Mouse (Mus musculus) splenic B cell, adult 2 months (primary cell): Measurements from ENCODE around the gene F10.
"Not testable (repeated sequence)": the region's sequence is repeated elsewhere in the genome, so short reads cannot be mapped to it uniquely, and the experiment has no call there.

Experiments
- DNase-seq: peaks from one replicate; pipeline ENCODE4 v3.0.0-alpha.2; 2011; ENCODE audit warnings: low read depth, low spot score
- H3K27me3 ChIP-seq: 2 replicates; pipeline ENCODE4 v1.6.1; 2012; ENCODE audit warnings: mild to moderate bottlenecking, low read length, moderate library complexity, mixed read lengths; ENCODE audit not compliant: control insufficient read depth, poor library complexity, insufficient read depth, severe bottlenecking
- H3K36me3 ChIP-seq: 2 replicates; pipeline ENCODE4 v1.6.1; 2012; ENCODE audit warnings: mild to moderate bottlenecking, low read length, moderate library complexity, mixed read lengths; ENCODE audit not compliant: control insufficient read depth, poor library complexity, insufficient read depth, severe bottlenecking

The F10 gene

DNA sequence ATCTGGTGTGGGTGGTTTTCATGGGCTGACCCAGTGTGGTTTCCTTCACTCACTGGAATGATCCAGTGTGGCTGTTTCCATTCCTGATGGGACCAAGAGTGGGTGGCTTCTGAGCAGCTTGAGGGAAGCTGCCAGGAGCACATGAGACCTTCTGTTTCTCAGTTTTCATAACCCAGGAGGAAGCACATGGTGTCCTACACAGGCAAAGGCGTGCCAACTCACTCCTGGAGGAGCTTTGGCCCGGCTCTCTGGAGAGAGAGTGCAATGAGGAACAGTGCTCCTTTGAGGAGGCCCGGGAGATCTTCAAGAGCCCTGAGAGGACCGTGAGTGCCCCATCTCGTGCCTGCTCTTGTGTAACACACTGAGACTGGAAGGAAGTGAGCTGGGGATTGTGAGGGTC lies 8.6 kb upstream of the F10 start:
- no peaks in the 10 kb centered on the region for H3K36me3 ChIP-seq
- no peaks in the 10 kb centered on the region for H3K27me3 ChIP-seq
- DNase-seq: no peak

DNA sequence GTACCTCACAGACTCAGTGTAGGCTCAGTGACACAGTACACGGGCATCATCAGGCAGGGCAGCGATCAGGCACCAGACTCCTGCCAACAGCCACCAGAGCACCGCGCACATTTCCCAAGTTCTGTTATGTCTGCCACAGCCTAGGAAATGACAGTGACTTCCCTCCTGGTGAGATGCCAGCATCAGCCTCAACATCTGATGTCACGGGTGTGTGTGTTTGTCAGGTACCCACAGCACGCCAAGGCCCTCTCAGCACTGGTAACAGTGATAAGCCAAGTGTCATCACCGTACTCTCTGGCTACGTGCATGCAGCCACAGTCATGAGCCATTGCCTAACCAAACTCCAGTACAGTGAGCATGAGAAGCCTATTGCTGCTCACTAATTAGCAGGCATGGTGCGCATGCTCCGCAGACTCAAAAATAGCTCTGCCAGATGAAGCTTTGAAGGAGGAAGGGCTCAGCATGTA lies 729 bp upstream of the F10 start:
- DNase-seq: no peak
- no peaks in the 10 kb centered on the region for H3K27me3 ChIP-seq
- no peaks in the 10 kb centered on the region for H3K36me3 ChIP-seq

GRCm38 (mm10) chr8:13037569-13037968 lies 461 bp downstream of the F10 start:
- no peak for DNase-seq
- Histone ChIP-seq H3K36me3 (no peaks in the 10 kb centered on the region), H3K27me3 (no peaks in the 10 kb centered on the region)

DNA sequence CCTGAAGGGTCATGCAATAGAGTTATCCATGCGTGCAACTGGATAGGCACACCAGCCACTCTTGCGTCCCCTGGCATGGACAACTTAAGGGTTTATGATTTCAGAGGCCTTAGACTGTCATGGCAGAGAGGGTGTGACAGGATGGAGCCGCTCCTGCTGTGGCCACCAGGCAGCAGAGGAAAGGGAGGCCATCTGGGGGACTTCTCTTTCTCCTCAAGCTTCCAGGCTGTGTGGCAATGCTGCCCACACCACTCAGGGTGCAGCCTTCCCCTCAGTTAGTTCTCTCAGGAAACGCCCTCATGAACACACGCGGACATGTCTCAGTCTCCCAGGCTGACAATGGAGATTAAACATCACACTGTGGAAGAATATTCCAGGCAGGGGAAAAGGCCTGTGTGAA lies 1.9 kb downstream of the F10 start:
- Histone ChIP-seq H3K36me3 (no peaks in the 10 kb centered on the region), H3K27me3 (no peaks in the 10 kb centered on the region)
- DNase-seq: no peak

DNA sequence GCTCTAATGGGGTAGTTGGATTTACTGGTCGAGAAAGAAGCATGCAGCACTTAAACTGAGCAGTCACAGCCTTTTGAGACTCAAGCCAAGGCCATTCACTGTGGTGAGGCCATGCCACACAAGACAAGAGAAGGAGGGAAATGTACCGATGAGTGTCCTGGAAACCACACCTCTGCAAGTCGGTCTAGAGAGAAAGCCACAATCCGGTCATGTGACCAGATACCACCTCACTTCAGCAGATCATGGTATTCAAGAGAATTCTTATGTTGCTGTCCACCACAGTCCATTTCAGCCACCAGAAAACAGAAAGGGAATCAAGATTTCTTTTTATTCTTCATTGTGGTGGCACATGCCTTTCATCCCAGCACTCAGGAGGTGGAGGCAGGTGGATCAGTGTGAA lies 4.4 kb downstream of the F10 start:
- DNase-seq: no peak

GRCm38 (mm10) chr8:13047652-13048051 lies 10.5 kb downstream of the F10 start:
- H3K27me3 ChIP-seq: no peaks in the 10 kb centered on the region

More for the DNA sequence above, 4.4 kb downstream of the F10 start:
- Histone ChIP-seq H3K27me3 (no peaks in the 10 kb centered on the region), H3K36me3 (no peaks in the 10 kb centered on the region)

DNA sequence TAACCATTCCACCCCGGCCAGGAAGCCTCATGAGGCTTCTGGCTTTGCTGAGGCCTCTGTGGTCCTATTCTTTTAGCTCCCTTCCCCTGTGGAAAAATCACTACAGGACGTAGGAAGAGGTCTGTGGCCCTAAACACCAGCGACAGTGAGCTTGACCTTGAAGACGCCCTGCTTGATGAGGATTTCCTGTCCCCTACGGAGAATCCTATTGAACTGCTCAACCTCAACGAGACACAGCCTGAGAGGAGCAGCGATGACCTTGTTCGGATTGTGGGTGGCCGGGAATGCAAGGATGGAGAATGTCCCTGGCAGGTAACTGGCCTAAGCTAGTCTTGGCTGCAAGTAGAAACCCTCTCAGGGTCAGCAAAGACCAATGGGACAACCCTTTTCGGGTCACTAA lies 13.4 kb downstream of the F10 start:
- no peaks in the 10 kb centered on the region for H3K27me3 ChIP-seq
- H3K36me3 ChIP-seq: no peaks in the 10 kb centered on the region
- no peak for DNase-seq

More at GRCm38 (mm10) chr8:13047652-13048051, 10.5 kb downstream of the F10 start:
- H3K36me3 ChIP-seq: no peaks in the 10 kb centered on the region
- DNase-seq: no peak

GRCm38 (mm10) chr8:13057351-13057750 lies 20.2 kb downstream of the F10 start:
- no peak for DNase-seq
- H3K36me3 ChIP-seq: no peaks in the 10 kb centered on the region

DNA sequence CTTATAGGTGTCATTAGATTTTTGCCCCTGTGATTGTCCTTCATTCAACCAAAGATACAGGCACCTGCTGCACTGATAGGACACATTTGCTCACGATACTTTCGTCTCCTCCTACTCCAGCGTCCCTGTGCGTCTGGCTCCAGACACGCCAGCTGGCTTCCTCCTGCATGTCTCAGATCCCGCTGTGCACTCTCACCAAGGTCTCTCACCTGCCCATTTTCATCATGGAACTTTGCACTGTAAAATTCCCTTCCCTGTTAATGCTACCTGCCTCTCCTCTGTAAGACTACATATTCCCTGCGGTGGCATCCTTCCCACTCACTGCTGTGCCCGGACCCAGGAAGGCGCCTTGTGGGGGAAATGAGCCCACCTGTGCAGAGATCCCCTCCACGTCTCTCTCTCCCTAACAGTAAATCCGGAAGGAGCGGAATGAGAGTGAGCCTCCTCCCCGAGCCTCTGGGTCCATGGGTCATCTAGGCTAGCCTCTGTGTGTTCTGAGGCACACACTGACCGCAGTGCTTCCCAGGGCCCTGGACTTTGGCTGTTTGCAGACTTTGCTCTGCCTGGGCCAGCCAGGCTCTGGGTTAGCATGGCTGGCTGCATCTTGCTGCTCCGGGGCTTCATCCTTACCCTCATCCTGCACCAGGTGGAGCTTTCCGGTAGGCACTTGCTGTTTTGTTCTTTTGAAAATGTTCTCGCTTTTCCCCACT lies 23.5 kb downstream of the F10 start, which contains the start of gene Proz:
Gene Proz (plus strand): TSS at position 474 of the 710 bp plus-strand sequence.
- DNase-seq: no peak
- H3K27me3 ChIP-seq: no peaks in the 10 kb centered on the region
- no peaks in the 10 kb centered on the region for H3K36me3 ChIP-seq

More at GRCm38 (mm10) chr8:13057351-13057750, 20.2 kb downstream of the F10 start:
- no peaks in the 10 kb centered on the region for H3K27me3 ChIP-seq

DNA sequence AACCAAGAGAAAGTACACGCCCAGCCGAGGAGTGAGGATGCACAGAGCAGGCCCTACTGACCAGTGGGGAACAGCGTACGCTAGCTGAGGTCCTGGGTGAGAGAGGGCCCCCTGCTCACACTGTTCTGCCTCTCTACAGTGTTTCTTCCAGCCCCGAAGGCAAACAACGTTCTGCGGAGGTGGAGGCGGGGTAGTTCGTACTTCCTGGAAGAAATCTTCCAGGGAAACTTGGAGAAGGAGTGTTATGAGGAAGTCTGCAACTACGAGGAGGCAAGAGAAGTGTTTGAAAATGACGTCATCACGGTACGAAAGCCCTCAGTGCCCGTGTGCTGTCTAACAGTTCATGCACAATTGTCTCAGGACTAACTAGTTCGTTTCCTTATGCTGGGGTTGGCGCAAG lies 26.0 kb downstream of the F10 start:
- DNase-seq: no peak
- no peaks in the 10 kb centered on the region for H3K27me3 ChIP-seq
- no peaks in the 10 kb centered on the region for H3K36me3 ChIP-seq

DNA sequence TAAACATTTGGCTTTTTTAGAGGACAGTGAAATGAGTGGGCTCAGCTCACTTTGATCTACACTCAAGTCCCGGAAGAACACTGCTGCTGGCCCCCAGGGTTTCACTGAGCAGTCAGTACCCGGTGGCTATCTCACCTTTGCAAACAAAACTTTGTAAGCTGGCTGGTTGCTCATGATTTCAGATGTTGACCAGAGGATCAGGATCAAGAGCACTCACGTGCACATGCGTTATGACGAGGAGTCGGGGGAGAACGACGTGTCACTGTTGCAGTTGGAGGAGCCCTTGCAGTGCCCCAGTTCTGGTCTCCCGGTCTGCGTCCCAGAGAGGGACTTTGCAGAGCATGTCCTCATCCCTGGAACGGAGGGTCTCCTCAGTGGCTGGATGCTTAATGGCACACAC lies 36.1 kb downstream of the F10 start:
- DNase-seq: no peak
- Histone ChIP-seq H3K36me3 (peaks cover 9% of the 10 kb centered on the region), H3K27me3 (no peaks in the 10 kb centered on the region)

GRCm38 (mm10) chr8:13075044-13075443 lies 37.9 kb downstream of the F10 start:
- no peak for DNase-seq
- peaks cover 12% of the 10 kb centered on the region for H3K36me3 ChIP-seq
- no peaks in the 10 kb centered on the region for H3K27me3 ChIP-seq

GRCm38 (mm10) chr8:13075579-13075978 lies 38.5 kb downstream of the F10 start:
- not testable (repeated sequence) for DNase-seq, H3K27me3 ChIP-seq
- H3K36me3 ChIP-seq: peaks cover 12% of the 10 kb centered on the region

GRCm38 (mm10) chr8:13077542-13077941 lies 40.4 kb downstream of the F10 start:
- Histone ChIP-seq H3K36me3 (peaks cover 12% of the 10 kb centered on the region), H3K27me3 (no peaks in the 10 kb centered on the region)
- no peak for DNase-seq

- DNase-seq: peak; percentile 94
- H3K36me3 ChIP-seq: no peaks in the 10 kb centered on the region
- H3K27me3 ChIP-seq: no peaks in the 10 kb centered on the region
Observed at GRCm38 (mm10) chr8:13104691-13105086, 67.6 kb downstream of the F10 start.
